Mouse (Mus musculus) heart, embryonic 13.5 days (tissue): Measurements from ENCODE around the gene Stac2. TPM values are rescaled to one million over a fixed set of nuclear protein-coding genes. Genes with fewer than 3 reads are reported as not detected.
A peak's percentile ranks its signal among the peaks of the same experiment; 100 is the strongest.

Source experiments
- ATAC-seq: fragments of 200-750 bp; cut with Nextera tagmentation; 2 replicates; pipeline ENCODE4 v1.8.0; 2017; ENCODE audit warnings: moderate TSS enrichment; ENCODE audit not compliant: insufficient number of reproducible peaks, low FRiP score, low TSS enrichment; ENCODE audit errors: extremely low read depth
- H3K27ac ChIP-seq: fragments of 300-500 bp; sonication (generic); replicated peaks from 2 replicates; pipeline ENCODE4 v1.5.1; 2015; ENCODE audit warnings: moderate library complexity, mild to moderate bottlenecking, inconsistent platforms
- H3K27me3 ChIP-seq: fragments of 300-500 bp; sonication (generic); replicated peaks from 2 replicates; pipeline ENCODE4 v1.6.1; 2015; ENCODE audit warnings: mild to moderate bottlenecking, inconsistent platforms
- H3K36me3 ChIP-seq: fragments of 300-500 bp; sonication (generic); 2 replicates; pipeline ENCODE4 v1.6.1; 2015; ENCODE audit warnings: mild to moderate bottlenecking, inconsistent platforms
- H3K4me1 ChIP-seq: fragments of 300-500 bp; sonication (generic); 2 replicates; pipeline ENCODE4 v1.6.1; 2015; ENCODE audit warnings: inconsistent platforms
- H3K4me2 ChIP-seq: fragments of 300-500 bp; sonication (generic); 2 replicates; pipeline ENCODE4 v1.6.1; 2015; ENCODE audit warnings: inconsistent platforms, mild to moderate bottlenecking, moderate library complexity
- H3K4me3 ChIP-seq: fragments of 300-500 bp; sonication (generic); 2 replicates; pipeline ENCODE4 v1.5.1; 2015; ENCODE audit warnings: moderate library complexity, mild to moderate bottlenecking, inconsistent platforms
- H3K9ac ChIP-seq: fragments of 300-500 bp; sonication (generic); 2 replicates; pipeline ENCODE4 v1.6.1; 2015; ENCODE audit warnings: inconsistent platforms, mild to moderate bottlenecking, moderate library complexity
- H3K9me3 ChIP-seq: fragments of 300-500 bp; sonication (generic); 2 replicates; pipeline ENCODE4 v1.6.1; 2016; ENCODE audit warnings: inconsistent platforms
- WGBS: fragments of 180-500 bp; shearing (Covaris S2); methylation state at CpG from one replicate; pipeline ENCODE4 v1.1.7; 2015; ENCODE audit warnings: mixed read lengths; 5-methylcytosine and 5-hydroxymethylcytosine counted together
- polyA plus RNA-seq: library from polyadenylated mRNA; unstranded; fragments of >200 nt; fragmentation: Nextera tagmentation; extraction: Ambion mirVana; gene quantifications from 2 replicates; pipeline ENCODE4 v1.2.1, GENCODE M21; 2015

Stac2 gene
- polyA plus RNA-seq, 1 experiment from 2014 or later: 0.83 TPM

DNA sequence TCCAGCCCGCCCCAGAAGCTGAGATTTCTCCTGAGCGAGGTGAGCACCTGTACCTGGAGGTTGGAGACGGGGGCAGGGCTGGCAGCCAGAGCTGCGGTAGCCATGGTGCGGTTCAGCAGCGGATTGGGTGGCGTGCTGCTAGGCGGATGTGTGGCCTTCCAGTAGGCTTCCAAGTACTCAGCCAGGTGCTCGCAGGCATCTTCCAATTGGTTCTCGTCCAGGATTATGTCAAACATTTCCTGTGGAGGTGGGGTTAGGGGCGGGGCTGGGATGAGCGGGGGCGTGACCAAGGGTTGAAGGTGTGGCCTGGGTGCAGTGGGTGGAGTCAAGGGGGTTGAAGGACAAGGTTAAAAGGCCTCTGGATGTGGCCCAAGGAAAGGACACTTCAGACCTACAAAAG is 48.2 kb downstream of the Stac2 start:
- Histone ChIP-seq H3K4me3 (no peak overlapping the region), H3K27ac (no peak overlapping the region), H3K36me3 (peaks cover 37% of the 10 kb centered on the region), H3K4me2 (no peak overlapping the region), H3K9ac (no peak overlapping the region), H3K27me3 (peaks cover 47% of the 10 kb centered on the region), H3K4me1 (peaks cover 26% of the 10 kb centered on the region), H3K9me3 (no peaks in the 10 kb centered on the region)
- no peak for ATAC-seq
- WGBS: 44% methylated on average over 13 of the region's 13 CpGs

DNA sequence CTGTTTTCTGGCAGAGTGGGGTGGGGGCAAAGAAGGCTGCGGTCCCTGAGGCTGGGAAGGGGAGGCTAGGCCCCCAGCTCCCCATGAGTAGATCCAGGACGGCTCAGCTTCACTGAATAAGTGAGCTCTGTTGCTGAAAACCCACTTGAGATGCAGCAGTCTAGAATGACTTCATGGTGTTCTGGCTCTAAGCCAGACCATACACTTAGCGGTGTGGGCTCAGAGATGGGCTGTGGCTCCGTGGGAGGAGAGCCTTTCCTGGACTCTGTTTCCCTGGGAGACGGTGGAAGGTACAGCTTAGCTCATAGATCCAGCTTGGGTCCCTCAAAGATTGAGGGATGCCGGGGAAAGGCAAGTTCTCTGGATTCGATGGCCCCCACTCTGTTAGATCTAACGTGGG is 49.1 kb downstream of the Stac2 start:
- no peak overlapping the region for H3K4me3 ChIP-seq
- H3K27ac ChIP-seq: no peak overlapping the region
- H3K4me2 ChIP-seq: no peak overlapping the region
- 51% methylated on average over 8 of the region's 8 CpGs for WGBS
- H3K4me1 ChIP-seq: peaks cover 26% of the 10 kb centered on the region
- peaks cover 28% of the 10 kb centered on the region for H3K36me3 ChIP-seq
- no peak overlapping the region for H3K9ac ChIP-seq
- no peaks in the 10 kb centered on the region for H3K9me3 ChIP-seq
- H3K27me3 ChIP-seq: peaks cover 55% of the 10 kb centered on the region
- no peak for ATAC-seq

DNA sequence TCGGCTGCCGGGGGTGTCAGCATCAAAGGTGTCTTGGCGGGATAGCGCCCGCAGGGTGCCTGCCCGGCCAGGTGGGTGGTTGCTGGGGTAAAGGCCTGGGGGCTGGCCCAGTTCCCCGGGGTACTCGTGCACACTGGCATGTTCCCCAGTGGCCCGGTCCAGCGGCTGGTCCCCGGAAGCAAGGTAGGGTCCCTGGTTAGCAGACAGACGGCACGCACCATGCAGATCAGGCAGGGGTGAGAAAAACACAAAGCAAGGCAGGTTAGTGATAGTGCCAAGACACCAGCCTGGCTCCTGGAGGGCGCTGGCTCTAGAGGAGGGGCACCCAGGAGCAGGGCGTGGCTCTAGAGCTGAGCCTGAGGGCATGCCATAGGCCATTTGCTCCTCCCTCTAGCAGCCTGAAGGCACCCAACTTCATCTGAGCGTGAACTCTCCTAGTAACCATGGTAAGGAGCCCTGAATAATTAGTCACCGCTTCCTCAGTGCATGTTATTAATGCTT is 50.0 kb downstream of the Stac2 start:
- Histone ChIP-seq H3K9ac (peak overlapping the region; percentile 48), H3K4me3 (peak overlapping the region; percentile 29), H3K36me3 (peaks cover 23% of the 10 kb centered on the region), H3K4me2 (peak overlapping the region; percentile 62), H3K27me3 (peaks cover 63% of the 10 kb centered on the region), H3K4me1 (peaks cover 26% of the 10 kb centered on the region), H3K27ac (no peak overlapping the region), H3K9me3 (no peaks in the 10 kb centered on the region)
- ATAC-seq: no peak
- WGBS: 34% methylated on average over 17 of the region's 17 CpGs

DNA sequence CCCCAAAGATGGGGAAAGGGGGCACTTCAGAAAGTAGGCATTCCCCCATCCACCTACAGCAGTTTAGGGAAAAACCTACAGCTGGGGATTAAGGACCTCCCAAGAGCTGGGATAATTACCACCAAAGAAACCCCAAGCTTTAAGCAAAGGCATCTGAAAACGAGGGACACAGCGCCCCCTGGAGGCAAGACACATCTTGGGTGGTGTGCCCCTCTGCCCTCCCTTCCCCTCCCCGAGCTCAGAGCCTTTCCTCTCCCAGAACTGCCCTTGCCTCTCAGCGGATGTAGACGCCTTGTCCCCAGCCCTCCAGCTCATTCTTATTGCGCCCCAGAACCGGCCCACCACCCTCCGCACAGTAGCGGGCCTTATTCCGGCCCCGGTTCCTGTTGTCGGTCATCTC is 50.6 kb downstream of the Stac2 start:
- ATAC-seq: no peak
- peaks cover 68% of the 10 kb centered on the region for H3K27me3 ChIP-seq

DNA sequence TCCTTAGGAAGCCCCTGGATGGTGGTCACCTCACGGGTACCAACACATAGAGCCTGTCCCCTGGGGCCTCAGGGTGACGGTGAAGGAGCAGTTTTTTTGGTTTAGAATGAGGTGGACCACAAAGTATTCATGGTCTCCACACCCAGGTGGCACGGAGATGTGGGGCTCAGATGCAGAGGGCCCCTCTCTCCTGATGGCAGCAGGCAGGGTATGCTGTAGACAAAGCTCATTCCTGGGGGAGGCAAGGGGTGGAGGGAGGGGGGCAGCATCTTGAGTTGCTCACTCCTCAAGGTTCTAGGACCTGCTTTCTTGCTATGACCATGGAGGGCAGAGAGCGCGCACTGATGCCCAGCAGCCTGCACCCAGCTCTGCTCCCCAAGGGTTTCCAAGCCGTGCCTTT is 51.3 kb downstream of the Stac2 start:
- peaks cover 26% of the 10 kb centered on the region for H3K4me1 ChIP-seq
- H3K27ac ChIP-seq: no peak overlapping the region
- ATAC-seq: no peak
- WGBS: 51% methylated on average over 6 of the region's 6 CpGs
- H3K9ac ChIP-seq: peak overlapping the region; percentile 48; the same call in 1 of the 2 replicates
- H3K36me3 ChIP-seq: peaks cover 16% of the 10 kb centered on the region
- peak overlapping the region; percentile 62; the same call in 1 of the 2 replicates for H3K4me2 ChIP-seq
- no peaks in the 10 kb centered on the region for H3K9me3 ChIP-seq
- no peak overlapping the region for H3K4me3 ChIP-seq
- peaks cover 69% of the 10 kb centered on the region for H3K27me3 ChIP-seq

More for the DNA sequence above, 50.6 kb downstream of the Stac2 start:
- peaks cover 26% of the 10 kb centered on the region for H3K4me1 ChIP-seq
- H3K27ac ChIP-seq: no peak overlapping the region
- 9% methylated on average over 12 of the region's 12 CpGs for WGBS
- H3K9me3 ChIP-seq: no peaks in the 10 kb centered on the region
- peak overlapping the region; percentile 29 for H3K4me3 ChIP-seq
- peak overlapping the region; percentile 62 for H3K4me2 ChIP-seq
- H3K9ac ChIP-seq: peak overlapping the region; percentile 48
- H3K36me3 ChIP-seq: peaks cover 23% of the 10 kb centered on the region

DNA sequence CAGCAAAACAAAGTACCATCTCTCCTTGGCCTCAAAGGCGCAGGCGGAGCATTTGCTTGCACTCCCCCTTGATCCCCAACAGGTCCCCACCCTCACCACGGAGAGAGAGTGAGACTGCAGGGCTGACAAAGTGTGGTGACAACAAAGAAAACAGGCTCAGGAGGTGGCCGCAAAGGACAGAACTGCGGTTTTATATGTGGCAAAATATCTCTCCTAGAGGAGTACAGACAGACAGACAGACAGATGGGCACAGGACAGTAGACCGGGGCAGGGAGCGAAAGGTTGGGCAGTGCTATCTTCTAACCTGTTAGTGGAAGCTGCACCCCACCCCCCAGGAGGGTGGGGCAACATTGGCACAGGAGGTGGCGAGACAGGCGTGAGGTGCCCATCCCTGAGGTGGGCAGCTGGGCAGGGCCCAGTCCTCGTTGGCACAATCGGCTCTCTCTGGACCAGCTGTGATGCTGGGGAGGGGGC is 51.9 kb downstream of the Stac2 start:
- no peaks in the 10 kb centered on the region for H3K9me3 ChIP-seq
- H3K27ac ChIP-seq: no peak overlapping the region
- no peak overlapping the region for H3K9ac ChIP-seq
- H3K4me2 ChIP-seq: no peak overlapping the region
- H3K36me3 ChIP-seq: peaks cover 13% of the 10 kb centered on the region
- ATAC-seq: no peak
- H3K4me3 ChIP-seq: no peak overlapping the region
- H3K27me3 ChIP-seq: peaks cover 74% of the 10 kb centered on the region
- H3K4me1 ChIP-seq: peaks cover 26% of the 10 kb centered on the region
- 30% methylated on average over 11 of the region's 11 CpGs for WGBS

DNA sequence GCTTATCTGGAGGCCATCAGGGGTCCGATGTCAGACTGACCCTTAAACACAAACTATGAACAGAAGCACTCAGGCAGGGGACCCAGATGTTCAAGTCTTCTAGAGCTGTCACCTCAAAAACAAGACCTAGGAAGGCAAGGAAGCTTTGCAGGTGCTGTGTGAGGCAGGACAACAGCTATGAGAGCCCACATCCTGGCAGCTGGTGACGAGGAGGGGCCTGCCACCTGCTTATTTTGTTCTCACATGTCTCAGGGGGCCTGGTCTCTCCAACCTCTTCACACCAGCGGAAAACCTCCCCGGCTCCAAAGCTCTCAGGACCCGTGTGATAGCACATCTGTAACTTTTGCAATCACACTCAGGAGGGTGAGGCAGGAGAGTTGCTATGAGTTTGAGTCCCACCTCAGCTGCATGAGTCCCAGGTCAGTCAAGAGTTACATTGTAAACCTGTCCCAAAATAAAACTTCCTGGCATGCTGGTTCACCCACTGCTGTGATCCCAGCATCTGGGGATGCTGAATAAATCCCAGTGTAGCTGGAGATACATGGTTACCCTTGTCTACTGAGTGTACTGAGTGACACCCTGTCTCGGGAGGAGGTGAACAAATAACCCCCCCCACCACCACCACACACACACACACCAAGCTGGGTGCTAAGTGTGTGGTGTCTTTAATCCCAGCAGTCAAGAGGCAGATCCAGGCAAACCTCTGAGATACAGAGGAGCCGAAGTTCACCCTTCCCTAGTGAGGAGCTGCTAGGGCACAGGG is 52.7 kb downstream of the Stac2 start:
- Histone ChIP-seq H3K4me1 (peaks cover 30% of the 10 kb centered on the region), H3K4me3 (no peak overlapping the region), H3K36me3 (peaks cover 13% of the 10 kb centered on the region), H3K9me3 (no peaks in the 10 kb centered on the region), H3K27me3 (peaks cover 80% of the 10 kb centered on the region), H3K9ac (no peak overlapping the region), H3K4me2 (no peak overlapping the region), H3K27ac (no peak overlapping the region)
- ATAC-seq: no peak
- WGBS: 17% methylated on average over 7 of the region's 7 CpGs

DNA sequence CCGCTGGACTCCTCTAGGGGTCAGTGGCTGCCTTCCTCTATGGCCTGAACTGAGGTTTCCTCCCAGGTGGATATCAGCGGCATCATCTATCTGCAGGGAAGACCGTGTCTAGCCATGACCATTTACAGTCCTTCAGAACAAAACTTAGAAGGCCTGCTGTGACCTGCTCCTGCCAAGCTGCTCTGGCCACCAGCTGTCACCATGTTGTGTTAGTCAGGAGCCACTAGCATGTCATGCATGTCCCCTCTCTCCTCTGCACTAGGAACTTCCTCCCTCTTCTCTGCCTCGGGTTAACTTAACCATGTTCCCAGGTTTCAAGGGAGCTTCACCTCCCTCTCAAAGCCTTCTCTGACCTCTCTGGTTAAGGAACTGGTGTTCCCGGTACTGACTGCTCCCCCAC is 53.5 kb downstream of the Stac2 start:
- Histone ChIP-seq H3K9ac (no peak overlapping the region), H3K36me3 (peaks cover 5% of the 10 kb centered on the region), H3K27ac (no peak overlapping the region), H3K4me3 (no peak overlapping the region), H3K4me2 (no peak overlapping the region), H3K9me3 (no peaks in the 10 kb centered on the region), H3K27me3 (peaks cover 82% of the 10 kb centered on the region), H3K4me1 (peaks cover 38% of the 10 kb centered on the region)
- no peak for ATAC-seq
- WGBS: 58% methylated on average over 5 of the region's 5 CpGs

DNA sequence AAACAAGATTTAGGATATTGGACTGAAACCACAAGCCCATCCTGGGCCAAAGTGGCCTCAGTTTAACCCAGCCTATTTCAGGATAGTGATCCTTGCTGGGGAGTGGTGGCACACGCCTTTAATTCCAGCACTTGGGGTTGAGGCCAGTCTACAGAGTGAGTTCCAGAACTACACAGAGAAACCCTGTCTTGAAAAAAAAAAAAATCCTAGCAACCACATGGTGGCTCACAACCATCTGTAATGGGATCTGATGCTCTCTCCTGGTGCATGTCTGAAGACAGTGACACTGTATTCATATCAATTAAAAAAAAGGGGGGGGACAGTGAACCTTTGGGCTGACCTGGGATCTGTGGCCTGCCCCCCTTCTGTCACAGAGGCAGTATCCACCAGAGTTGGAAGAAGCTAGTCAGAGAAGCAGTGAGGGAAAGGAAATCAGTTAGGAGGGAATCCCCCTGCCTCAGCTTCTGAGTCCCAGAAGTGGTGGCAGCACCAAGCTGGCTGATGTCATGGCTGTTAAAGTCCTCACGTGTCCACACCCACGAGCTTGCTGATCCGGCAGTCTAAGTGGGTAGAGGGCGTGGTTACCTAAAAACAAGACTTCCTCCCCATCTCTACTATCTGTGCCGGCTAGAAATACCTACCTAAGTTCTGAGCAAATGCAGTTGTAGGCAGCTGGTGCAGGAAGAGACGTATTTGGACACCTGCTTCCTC is 54.2 kb downstream of the Stac2 start:
- ATAC-seq: no peak
- Histone ChIP-seq H3K36me3 (no peaks in the 10 kb centered on the region), H3K4me1 (peaks cover 38% of the 10 kb centered on the region), H3K27me3 (peaks cover 83% of the 10 kb centered on the region), H3K4me2 (no peak overlapping the region), H3K27ac (no peak overlapping the region), H3K9ac (no peak overlapping the region), H3K9me3 (no peaks in the 10 kb centered on the region), H3K4me3 (no peak overlapping the region)
- WGBS: 46% methylated on average over 7 of the region's 7 CpGs

DNA sequence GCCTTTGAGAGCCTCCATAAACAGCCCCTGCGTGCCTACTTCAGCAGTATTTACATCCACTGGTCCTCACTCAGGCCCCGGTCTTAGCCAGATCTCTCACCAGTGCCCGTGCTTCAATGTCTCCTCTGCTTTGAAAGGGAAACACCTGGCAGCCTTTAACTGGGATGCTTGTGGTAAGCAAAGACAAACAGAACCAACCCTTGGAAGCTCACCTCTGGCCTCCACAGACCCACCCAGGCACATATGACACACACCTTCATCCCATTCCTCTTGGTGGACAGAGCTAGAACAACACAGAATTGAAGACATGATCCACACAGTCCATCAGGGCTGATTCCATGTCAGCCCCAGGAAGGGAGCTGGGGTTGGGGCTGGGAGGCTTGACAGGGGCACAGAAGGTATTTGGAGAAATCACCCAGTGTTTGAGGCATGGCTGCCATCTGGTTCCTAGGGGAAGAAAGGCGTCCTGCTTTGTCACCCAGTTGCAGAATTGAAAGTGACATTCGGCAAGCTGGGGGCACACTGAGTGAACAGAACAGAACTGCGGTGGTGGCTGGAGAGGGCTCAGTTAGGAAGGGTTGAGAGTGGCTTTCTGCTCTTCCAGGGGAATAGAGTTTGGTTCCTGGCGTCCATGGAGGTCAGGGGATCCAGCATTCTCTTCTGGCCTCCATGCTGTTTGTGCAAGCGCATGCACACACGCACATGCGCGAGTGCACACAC is 55.0 kb downstream of the Stac2 start:
- no peak overlapping the region for H3K27ac ChIP-seq
- WGBS: 74% methylated on average over 11 of the region's 11 CpGs
- no peak for ATAC-seq

DNA sequence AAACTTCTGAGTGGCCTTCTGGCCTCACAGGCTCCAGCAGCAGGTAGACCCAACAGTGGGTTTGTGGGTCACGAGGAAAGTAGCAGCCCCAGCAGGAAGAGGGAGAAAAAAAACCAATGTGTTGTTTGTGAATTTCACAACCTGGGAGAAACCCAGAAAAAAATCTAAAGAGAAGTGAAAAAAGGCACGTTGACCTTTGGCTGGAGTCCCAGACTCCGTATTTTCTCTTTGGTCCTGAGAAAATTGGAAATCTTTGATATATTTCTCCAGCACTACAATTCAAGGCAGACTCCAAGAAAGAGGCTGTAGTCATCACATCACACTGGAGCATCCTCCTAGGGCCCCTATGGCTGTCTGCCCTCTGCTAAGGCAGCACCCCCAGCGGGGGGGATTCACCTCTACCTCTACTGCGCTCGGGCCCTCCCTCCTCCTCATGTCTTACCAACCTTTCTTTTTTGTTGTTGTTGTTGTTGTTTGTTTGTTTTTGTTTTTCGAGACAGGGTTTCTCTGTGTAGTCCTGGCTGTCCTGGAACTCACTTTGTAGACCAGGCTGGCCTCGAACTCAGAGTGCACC is 55.8 kb downstream of the Stac2 start:
- no peak overlapping the region for H3K4me2 ChIP-seq
- H3K36me3 ChIP-seq: no peaks in the 10 kb centered on the region
- no peaks in the 10 kb centered on the region for H3K9me3 ChIP-seq
- no peak overlapping the region for H3K9ac ChIP-seq
- ATAC-seq: no peak
- WGBS: 63% methylated on average over 8 of the region's 8 CpGs
- H3K4me1 ChIP-seq: peaks cover 22% of the 10 kb centered on the region
- H3K27me3 ChIP-seq: peaks cover 76% of the 10 kb centered on the region
- H3K4me3 ChIP-seq: no peak overlapping the region
- no peak overlapping the region for H3K27ac ChIP-seq

More for the DNA sequence above, 55.0 kb downstream of the Stac2 start:
- no peak overlapping the region for H3K4me2 ChIP-seq
- no peak overlapping the region for H3K9ac ChIP-seq
- H3K4me1 ChIP-seq: peaks cover 30% of the 10 kb centered on the region
- H3K9me3 ChIP-seq: no peaks in the 10 kb centered on the region
- H3K27me3 ChIP-seq: peaks cover 81% of the 10 kb centered on the region
- H3K36me3 ChIP-seq: no peaks in the 10 kb centered on the region
- no peak overlapping the region for H3K4me3 ChIP-seq
